Mouse (Mus musculus): ENCODE measurements around the gene Ank2. TPM values are rescaled to one million over a fixed set of nuclear protein-coding genes. Genes with fewer than 3 reads are reported as not detected.

The Ank2 gene
- total RNA-seq, 1 experiment from 2014 or later, result 0.25 TPM

DNA sequence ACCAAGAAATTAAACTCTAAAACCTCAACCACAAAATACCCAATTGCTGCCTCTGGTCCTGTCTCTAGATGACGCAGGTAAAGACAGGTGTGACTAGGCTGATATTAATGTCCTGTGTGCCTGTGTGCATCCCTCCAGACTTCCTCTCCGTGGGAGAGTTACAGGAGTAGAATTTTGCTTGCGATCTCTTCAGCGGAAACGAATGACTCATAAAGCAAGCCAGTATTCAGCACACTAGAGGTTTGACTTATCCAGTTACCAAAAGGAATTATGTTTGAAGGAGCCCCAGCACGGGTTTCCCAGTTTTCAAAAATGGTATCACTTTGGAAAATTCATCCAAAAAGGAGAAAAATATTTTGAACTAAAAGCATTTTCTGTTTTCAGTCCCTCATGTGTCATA, 164.3 kb downstream of the Ank2 start:
- ATAC-seq (replicated peaks in 1 of 2; ENCODE audit: insufficient read depth in 1 of 2, low FRiP score in 2 of 2, low TSS enrichment in 1 of 2, low read depth in 1 of 2, poor library complexity in 2 of 2, severe bottlenecking in 2 of 2), result no peak

DNA sequence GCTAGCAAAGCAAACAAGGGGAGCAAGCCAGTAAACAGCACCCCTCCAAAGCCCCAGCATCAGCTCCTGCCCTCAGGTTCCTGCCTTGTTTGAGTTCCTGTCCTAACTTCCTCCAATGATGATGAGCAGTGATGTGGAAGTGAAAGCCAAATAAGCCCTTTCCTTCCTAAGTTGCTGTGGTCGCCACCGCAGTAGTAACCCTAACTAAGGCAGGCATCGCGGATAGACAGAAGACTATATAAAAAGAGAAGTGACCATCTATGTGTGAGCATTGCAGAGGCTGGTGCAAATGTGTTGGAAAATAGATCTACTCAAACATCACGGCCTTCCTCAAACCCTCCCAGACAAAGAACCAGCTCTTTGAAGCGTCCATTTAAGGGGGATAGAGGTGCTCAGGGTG, 167.6 kb downstream of the Ank2 start:
- 0 out of 4 replicates have a peak, but pooled peaks of 1 of the 2 experiments have one; percentile 42 for ATAC-seq (replicated peaks in 1 of 2; ENCODE audit: insufficient read depth in 1 of 2, low FRiP score in 2 of 2, low TSS enrichment in 1 of 2, low read depth in 1 of 2, poor library complexity in 2 of 2, severe bottlenecking in 2 of 2)

- ATAC-seq (replicated peaks in 1 of 2; ENCODE audit: insufficient read depth in 1 of 2, low FRiP score in 2 of 2, low TSS enrichment in 1 of 2, low read depth in 1 of 2, poor library complexity in 2 of 2, severe bottlenecking in 2 of 2), result no peak
Observed at GRCm38 (mm10) chr3:127326355-127326754, 172.8 kb downstream of the Ank2 start.

DNA sequence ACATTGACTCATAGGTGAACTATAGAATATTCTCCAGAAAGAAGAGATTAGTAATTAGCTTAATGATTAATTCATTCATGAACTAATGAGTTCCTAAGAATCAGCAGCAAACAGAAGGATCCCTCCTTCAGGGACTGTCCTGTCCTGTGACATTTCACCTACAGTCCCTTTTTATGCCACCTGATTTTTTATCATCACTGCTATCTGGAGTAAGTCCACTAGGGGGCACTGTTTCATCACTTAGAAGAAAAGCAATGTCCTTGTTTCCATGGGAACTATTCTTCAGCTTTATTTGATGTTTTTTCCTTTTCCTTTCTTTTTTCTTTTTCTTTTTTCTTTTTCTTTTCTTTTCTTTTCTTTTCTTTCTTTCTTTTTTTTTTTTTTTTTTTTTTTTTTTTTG, 176.3 kb downstream of the Ank2 start:
- ATAC-seq (replicated peaks in 1 of 2; ENCODE audit: insufficient read depth in 1 of 2, low FRiP score in 2 of 2, low TSS enrichment in 1 of 2, low read depth in 1 of 2, poor library complexity in 2 of 2, severe bottlenecking in 2 of 2), result peak; percentile 47 to 60

- ATAC-seq (replicated peaks in 1 of 2; ENCODE audit: insufficient read depth in 1 of 2, low FRiP score in 2 of 2, low TSS enrichment in 1 of 2, low read depth in 1 of 2, poor library complexity in 2 of 2, severe bottlenecking in 2 of 2), result peak; percentile 20 to 37; a peak in 1 of 4 replicates
Observed at GRCm38 (mm10) chr3:127321645-127322044, 177.5 kb downstream of the Ank2 start.

DNA sequence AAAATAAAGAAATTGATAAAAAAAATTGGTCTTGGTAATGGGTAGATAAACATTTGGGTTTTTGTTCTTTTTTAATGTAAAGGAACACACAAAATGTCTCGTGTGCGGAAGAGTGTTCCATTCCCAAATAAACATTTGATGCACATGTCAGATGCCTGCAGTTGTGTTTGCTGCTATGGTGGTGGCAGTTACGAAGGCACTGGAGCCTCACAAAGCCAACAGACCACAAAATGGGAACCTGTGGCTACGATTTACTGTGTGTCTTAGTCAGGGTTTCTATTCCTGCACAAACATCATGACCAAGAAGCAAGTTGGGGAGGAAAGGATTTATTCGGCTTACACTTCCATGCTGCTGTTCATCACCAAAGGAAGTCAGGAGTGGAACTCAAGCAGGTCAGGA, 178.1 kb downstream of the Ank2 start:
- ATAC-seq (replicated peaks in 1 of 2; ENCODE audit: insufficient read depth in 1 of 2, low FRiP score in 2 of 2, low TSS enrichment in 1 of 2, low read depth in 1 of 2, poor library complexity in 2 of 2, severe bottlenecking in 2 of 2), result peak; percentile 76; a peak in 3 of 4 replicates

DNA sequence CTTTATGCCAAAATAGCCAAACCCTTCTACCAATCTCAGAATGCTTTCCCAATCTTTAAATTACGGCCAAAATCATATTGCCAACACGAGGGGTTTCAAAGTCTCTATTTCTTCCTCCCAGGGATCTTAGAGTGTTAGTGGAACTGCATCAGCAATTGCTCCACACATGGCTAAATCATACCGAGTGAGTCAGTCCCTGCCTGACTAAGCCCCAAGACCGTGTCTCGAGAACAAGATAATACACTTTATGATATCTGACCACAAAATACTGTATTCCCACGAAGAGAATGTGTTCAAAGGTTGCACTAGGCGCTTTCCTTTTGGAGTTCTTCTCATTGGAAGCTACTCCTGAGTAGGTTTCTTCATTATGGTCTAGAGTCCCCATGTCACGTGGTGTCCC, 178.8 kb downstream of the Ank2 start:
- ATAC-seq (replicated peaks in 1 of 2; ENCODE audit: insufficient read depth in 1 of 2, low FRiP score in 2 of 2, low TSS enrichment in 1 of 2, low read depth in 1 of 2, poor library complexity in 2 of 2, severe bottlenecking in 2 of 2), result no peak

DNA sequence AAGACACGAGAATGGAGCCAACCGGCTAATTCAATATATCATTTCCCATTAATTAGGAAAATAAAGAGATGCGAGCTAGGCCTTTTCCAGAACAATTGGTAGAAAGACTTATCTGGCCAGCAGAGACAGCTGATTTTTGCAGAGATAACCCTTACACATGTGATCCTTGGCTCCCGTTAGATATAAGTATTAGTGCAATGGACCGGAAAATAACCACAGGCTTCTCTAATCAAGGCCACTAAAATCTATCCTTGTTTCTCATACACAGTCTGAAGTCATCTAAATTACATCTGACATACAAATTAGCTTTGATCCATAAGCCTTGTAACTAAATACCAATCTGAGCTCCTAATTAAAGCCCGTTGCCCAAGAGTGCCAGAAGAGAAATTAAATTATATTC, 181.5 kb downstream of the Ank2 start:
- ATAC-seq (replicated peaks in 1 of 2; ENCODE audit: insufficient read depth in 1 of 2, low FRiP score in 2 of 2, low TSS enrichment in 1 of 2, low read depth in 1 of 2, poor library complexity in 2 of 2, severe bottlenecking in 2 of 2), result no peak

DNA sequence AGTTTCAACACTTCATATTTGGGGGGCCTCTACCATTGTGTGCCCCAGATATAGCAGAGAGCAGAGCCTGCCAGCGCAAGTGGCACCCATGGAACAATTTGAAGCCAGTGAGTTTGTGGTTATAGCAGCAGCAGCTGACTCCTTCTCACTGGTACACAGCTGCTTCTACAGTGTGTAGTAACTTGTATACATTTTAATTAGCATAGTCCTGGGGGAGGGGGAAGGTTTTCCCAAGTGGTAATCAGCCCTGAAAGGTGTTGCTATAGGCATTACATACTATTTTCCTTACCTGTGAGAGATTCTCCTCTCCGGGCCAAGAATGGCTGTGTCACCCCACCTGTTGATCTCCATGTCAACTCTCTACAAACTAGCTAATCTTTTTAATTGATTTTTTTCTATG, 182.4 kb downstream of the Ank2 start:
- ATAC-seq (replicated peaks in 1 of 2; ENCODE audit: insufficient read depth in 1 of 2, low FRiP score in 2 of 2, low TSS enrichment in 1 of 2, low read depth in 1 of 2, poor library complexity in 2 of 2, severe bottlenecking in 2 of 2), result no peak

DNA sequence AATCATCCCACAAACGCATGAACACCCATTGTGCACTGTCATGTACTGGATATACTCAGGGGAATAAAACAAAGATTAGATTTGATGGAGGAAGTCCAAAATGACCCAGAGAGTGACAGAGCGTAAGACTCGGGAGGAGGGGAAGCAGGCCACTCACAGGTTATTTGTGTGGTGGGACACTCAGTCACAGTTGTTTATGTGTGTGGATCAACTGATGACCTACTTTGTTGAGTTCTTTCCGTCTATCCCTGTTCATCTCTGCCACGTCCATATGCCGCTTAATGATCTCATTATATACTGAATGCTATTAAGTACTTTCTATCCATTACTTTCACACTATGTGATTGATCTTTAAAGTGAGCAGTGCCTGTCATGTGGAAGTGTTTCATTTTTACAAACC, 187.6 kb downstream of the Ank2 start:
- ATAC-seq (replicated peaks in 1 of 2; ENCODE audit: insufficient read depth in 1 of 2, low FRiP score in 2 of 2, low TSS enrichment in 1 of 2, low read depth in 1 of 2, poor library complexity in 2 of 2, severe bottlenecking in 2 of 2), result no peak

DNA sequence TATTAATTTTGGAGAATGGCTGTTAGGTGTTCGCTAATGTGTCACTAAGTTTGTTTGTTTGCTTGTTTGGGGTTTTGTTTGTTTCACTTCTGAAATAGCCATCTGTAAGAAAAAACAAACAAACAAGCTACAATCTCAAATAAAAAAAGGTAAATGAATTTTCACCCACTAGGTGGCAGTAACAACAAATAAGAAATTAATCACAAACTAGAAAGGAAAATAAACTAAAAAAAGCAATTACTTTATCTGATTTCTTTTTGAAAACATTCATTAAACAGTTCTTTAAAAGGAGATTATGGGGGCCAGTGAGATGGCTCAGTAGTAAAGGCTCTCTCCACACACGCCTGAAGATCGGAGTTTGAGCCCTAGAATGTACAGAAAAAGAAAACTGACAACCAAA, 189.1 kb downstream of the Ank2 start:
- no peak for ATAC-seq (replicated peaks in 1 of 2; ENCODE audit: insufficient read depth in 1 of 2, low FRiP score in 2 of 2, low TSS enrichment in 1 of 2, low read depth in 1 of 2, poor library complexity in 2 of 2, severe bottlenecking in 2 of 2)

GRCm38 (mm10) chr3:127303957-127304553, 195.1 kb downstream of the Ank2 start:
- ATAC-seq (replicated peaks in 1 of 2; ENCODE audit: insufficient read depth in 1 of 2, low FRiP score in 2 of 2, low TSS enrichment in 1 of 2, low read depth in 1 of 2, poor library complexity in 2 of 2, severe bottlenecking in 2 of 2), result no peak

- no peak for ATAC-seq (replicated peaks in 1 of 2; ENCODE audit: insufficient read depth in 1 of 2, low FRiP score in 2 of 2, low TSS enrichment in 1 of 2, low read depth in 1 of 2, poor library complexity in 2 of 2, severe bottlenecking in 2 of 2)
Observed at GRCm38 (mm10) chr3:127303041-127303440, 196.1 kb downstream of the Ank2 start.

DNA sequence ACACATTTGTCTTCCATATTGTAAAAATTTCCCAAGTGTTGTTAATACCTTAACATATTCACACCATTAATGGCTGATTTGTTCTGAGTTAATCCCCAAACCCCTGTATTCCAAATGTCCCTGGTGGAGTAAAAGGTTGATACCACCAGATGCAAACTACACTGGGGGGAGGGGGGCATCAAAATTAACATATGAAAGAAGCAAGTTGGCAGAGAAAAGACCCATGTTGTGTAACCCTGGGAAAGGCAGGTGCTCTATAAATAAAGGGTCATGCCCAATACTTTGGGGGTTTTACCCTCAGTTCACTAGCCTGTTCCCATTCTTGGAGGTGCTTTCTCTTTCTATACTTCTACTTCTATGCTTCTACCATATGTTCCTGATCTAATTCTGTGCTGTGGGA, 198.4 kb downstream of the Ank2 start:
- no peak for ATAC-seq (replicated peaks in 1 of 2; ENCODE audit: insufficient read depth in 1 of 2, low FRiP score in 2 of 2, low TSS enrichment in 1 of 2, low read depth in 1 of 2, poor library complexity in 2 of 2, severe bottlenecking in 2 of 2)

DNA sequence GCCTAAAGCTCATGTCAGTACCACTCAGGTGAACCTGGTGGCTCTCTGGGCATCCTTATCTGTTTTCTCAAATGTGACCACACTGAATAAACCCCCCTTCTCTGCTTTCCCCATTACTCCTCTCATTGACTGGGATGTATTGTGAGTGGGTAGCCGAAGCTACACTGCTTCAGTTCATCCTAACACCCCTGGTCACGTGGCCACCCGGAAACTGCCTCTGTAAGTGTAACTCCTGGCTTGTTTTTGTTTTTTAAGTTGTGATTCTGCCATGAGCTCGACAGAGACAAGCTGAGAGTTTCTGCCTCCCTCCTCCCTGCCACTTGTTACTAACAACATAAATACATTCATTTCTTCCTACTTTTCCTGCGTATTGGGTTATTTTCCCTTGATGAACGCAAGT, 203.2 kb downstream of the Ank2 start:
- no peak for ATAC-seq (replicated peaks in 1 of 2; ENCODE audit: insufficient read depth in 1 of 2, low FRiP score in 2 of 2, low TSS enrichment in 1 of 2, low read depth in 1 of 2, poor library complexity in 2 of 2, severe bottlenecking in 2 of 2)

DNA sequence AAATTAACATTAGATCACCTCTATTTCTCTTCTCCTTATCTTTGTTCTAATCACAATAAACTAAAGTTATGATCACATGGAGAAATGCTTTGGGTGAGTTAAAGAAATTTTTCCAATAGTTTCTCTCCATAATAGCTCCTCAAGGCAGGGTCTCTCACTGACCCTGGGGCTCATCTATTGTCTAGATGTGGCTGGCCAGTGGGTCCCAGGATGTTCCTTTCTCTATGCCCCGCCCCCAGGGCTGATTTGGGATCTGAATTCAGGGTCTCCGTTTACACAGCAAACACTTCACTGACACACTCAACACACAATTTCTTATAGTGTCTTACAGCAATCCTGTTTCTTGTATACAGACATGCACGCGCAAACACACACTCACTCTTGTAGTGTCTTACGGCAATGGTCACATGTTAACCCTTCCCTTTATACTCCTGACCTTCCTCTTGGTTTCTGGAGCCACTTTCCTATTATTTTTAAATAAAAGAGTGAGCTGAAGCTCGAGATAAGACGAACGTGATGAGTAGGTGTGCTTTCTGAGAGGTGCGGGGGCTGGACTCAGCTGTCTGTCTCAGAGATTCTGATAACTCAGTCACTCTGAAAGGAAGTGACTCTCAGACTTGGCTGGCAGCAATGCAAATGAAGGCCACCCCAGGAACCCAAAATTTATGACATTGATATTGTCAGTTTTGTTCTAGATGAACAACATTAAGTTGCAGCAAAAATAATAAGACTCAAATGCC, 204.4 kb downstream of the Ank2 start:
- ATAC-seq (replicated peaks in 1 of 2; ENCODE audit: insufficient read depth in 1 of 2, low FRiP score in 2 of 2, low TSS enrichment in 1 of 2, low read depth in 1 of 2, poor library complexity in 2 of 2, severe bottlenecking in 2 of 2), result no peak

DNA sequence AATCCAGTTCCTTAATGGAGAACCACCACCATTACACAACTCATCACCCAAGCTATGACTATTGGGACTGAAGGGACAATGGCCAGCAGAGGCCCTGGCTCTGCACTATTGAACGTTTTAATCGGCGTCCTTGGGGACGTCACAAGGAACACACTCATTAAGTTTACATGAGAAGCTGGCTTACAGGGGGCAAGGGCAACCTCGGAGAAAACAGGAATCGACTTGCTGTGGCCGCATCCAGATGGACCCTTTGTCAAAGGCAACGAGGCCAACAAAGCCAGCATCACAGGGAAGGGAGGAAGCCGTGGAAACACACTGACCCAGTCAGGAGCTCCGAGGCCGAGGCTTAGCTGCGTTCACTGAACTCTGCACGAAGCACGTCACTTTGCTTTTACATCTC, 205.1 kb downstream of the Ank2 start:
- ATAC-seq (replicated peaks in 1 of 2; ENCODE audit: insufficient read depth in 1 of 2, low FRiP score in 2 of 2, low TSS enrichment in 1 of 2, low read depth in 1 of 2, poor library complexity in 2 of 2, severe bottlenecking in 2 of 2), result no peak

GRCm38 (mm10) chr3:127293479-127293874, 205.7 kb downstream of the Ank2 start:
- no peak for ATAC-seq (replicated peaks in 1 of 2; ENCODE audit: insufficient read depth in 1 of 2, low FRiP score in 2 of 2, low TSS enrichment in 1 of 2, low read depth in 1 of 2, poor library complexity in 2 of 2, severe bottlenecking in 2 of 2)

DNA sequence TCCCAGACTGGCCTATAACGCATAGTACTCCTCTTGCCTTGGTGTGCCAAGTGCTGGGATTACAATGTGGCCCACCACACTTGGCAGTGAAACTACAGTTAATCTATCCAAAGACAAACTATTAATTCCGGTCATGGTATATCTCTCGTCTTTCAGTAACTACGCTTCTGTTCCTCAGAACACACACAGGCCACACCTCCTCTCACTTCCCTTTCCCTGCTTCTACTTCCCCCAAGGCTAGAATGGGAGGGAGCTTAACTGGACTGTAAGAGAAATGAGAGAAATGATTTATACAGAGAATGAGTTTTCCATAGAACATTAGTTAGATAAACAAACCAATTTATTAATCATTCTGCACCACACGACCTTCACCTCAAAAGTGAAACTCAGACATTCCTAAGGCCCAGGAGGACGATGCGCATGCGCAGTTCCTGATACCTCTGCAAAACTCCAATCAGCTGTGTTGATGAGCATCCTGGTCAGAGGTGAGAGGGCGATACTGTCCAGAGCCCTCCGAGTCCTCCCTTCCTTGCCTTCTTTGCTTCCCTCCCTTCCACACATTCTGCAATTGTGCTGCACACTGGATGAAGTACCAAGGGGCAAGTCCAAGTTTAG, 206.2 kb downstream of the Ank2 start:
- ATAC-seq (replicated peaks in 1 of 2; ENCODE audit: insufficient read depth in 1 of 2, low FRiP score in 2 of 2, low TSS enrichment in 1 of 2, low read depth in 1 of 2, poor library complexity in 2 of 2, severe bottlenecking in 2 of 2), result no peak

Data from hematopoietic stem cell, adult 5-6 weeks (primary cell).